Mouse (Mus musculus): ENCODE measurements at regions not wholly inside any gene's neighbourhood (a gene's known extent, or its start where the extent isn't known, plus 50 kb on each side); places are given as distances from the start of the nearest gene placed in this dataset.

- no peak for TF ChIP-seq CTCF (IDR thresholded peaks at IDR 0.05; ENCODE audit: low read depth)
- no peak for TF ChIP-seq EP300 (IDR thresholded peaks at IDR 0.05; ENCODE audit: low read depth)
Measured at GRCm38 (mm10) chr16:30777416-30777815, 177.9 kb downstream of the Fam43a start.

Measured in liver, postnatal 0 days (tissue).